28 mouse cellular contexts compared by ENCODE assay signal in the genomic region with DNA sequence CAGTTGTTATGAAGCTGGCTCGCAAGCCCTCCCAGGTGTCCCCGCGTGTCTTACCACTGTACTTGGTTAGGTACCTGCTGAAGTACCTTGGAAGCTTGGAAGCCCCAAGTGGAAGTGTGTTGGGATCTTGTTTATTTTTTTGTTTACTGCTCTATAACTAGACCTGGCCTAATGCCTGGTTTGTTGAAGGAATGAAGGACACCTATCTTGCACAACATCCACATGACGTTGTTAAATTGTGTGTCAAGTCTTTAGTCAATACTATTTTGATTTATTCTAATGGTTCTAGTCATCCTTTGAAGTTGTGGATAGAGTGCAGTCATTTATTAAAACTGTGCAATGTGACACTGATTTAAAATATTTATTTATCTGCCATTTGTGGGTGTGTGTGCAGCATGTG.
"Had no signal": no experiment of that assay in that cellular context is flagged by ENCODE, and none has a peak within 500 bp of the region (broad histone marks: within the 10 kb centered on the region; RNA-seq: fewer than 3 reads in every experiment).

No protein-coding gene starts in this region.

- H3K27me3 ChIP-seq: embryonic facial prominence, embryonic 12.5 days; embryonic facial prominence, embryonic 13.5 days; embryonic facial prominence, embryonic 15.5 days; forebrain, embryonic 12.5 days; forebrain, embryonic 13.5 days; forebrain, embryonic 15.5 days had no signal

- H3K36me3 ChIP-seq: embryonic facial prominence, embryonic 10.5 days; embryonic facial prominence, embryonic 12.5 days; embryonic facial prominence, embryonic 13.5 days; embryonic facial prominence, embryonic 15.5 days; forebrain, embryonic 10.5 days; forebrain, embryonic 12.5 days; forebrain, embryonic 15.5 days had no signal

- H3K4me3 ChIP-seq: embryonic facial prominence, embryonic 10.5 days; embryonic facial prominence, embryonic 12.5 days; embryonic facial prominence, embryonic 13.5 days; embryonic facial prominence, embryonic 15.5 days; erythroblast, embryonic 14.5 days; forebrain, embryonic 10.5 days; forebrain, embryonic 12.5 days; forebrain, embryonic 13.5 days; forebrain, embryonic 15.5 days; gastrocnemius, adult 2 months; heart, adult 2 months had no signal

- H3K9ac ChIP-seq: embryonic facial prominence, embryonic 12.5 days; embryonic facial prominence, embryonic 13.5 days; embryonic facial prominence, embryonic 15.5 days; forebrain, embryonic 12.5 days; forebrain, embryonic 13.5 days; forebrain, embryonic 15.5 days; forebrain, postnatal 0 days had no signal

- H3K4me2 ChIP-seq: embryonic facial prominence, embryonic 12.5 days; embryonic facial prominence, embryonic 13.5 days; embryonic facial prominence, embryonic 15.5 days; forebrain, embryonic 12.5 days; forebrain, embryonic 13.5 days; forebrain, embryonic 15.5 days had no signal

- H3K27ac ChIP-seq: embryonic facial prominence, embryonic 10.5 days; embryonic facial prominence, embryonic 12.5 days; embryonic facial prominence, embryonic 13.5 days; embryonic facial prominence, embryonic 15.5 days; forebrain, embryonic 10.5 days; forebrain, embryonic 12.5 days; forebrain, embryonic 13.5 days; forebrain, embryonic 15.5 days; gastrocnemius, adult 2 months; heart, adult 2 months had no signal

- ATAC-seq: forebrain, embryonic 13.5 days; forebrain, embryonic 14.5 days; forebrain, embryonic 15.5 days; forebrain, embryonic 16.5 days; forebrain, postnatal 0 days had no signal

- H3K9me3 ChIP-seq: embryonic facial prominence, embryonic 10.5 days; embryonic facial prominence, embryonic 12.5 days; embryonic facial prominence, embryonic 13.5 days; embryonic facial prominence, embryonic 15.5 days; forebrain, embryonic 10.5 days; forebrain, embryonic 12.5 days; forebrain, embryonic 13.5 days; forebrain, embryonic 15.5 days had no signal

- DNase-seq: cerebellum, adult 8-10 months; cerebellum, adult 9-10 months; cerebellum, adult 9-11 months; cerebellum, postnatal 10 days; cerebellum, postnatal 14 days; cerebellum, postnatal 25 days; cerebellum, postnatal 36 days; embryo, embryonic 11 days; forebrain, postnatal 0 days; gastrocnemius, adult 2 months; gastrocnemius, postnatal 10 days; gastrocnemius, postnatal 14 days; gastrocnemius, postnatal 25 days; gastrocnemius, postnatal 36 days; heart, adult 11 months; heart, adult 18-20 months; heart, adult 2 months had no signal

- H3K4me1 ChIP-seq: embryonic facial prominence, embryonic 10.5 days; embryonic facial prominence, embryonic 12.5 days; embryonic facial prominence, embryonic 13.5 days; embryonic facial prominence, embryonic 15.5 days; forebrain, embryonic 10.5 days; forebrain, embryonic 12.5 days; forebrain, embryonic 13.5 days; forebrain, embryonic 15.5 days had no signal
